Mouse (Mus musculus) CH12.LX (cell line): ENCODE measurements around the gene Iqca. TPM values are rescaled to one million over a fixed set of nuclear protein-coding genes. Genes with fewer than 3 reads are reported as not detected.
A peak's percentile ranks its signal among the peaks of the same experiment; 100 is the strongest.

Experiments
- DNase-seq: peaks from one replicate; pipeline ENCODE4 v3.0.0-alpha.2; 2013; ENCODE audit errors: extremely low read depth
- H3K27ac ChIP-seq: 2 replicates; pipeline ENCODE4 v1.5.1; 2012; ENCODE audit warnings: low read depth, mild to moderate bottlenecking, control low read depth, moderate library complexity; ENCODE audit not compliant: insufficient read depth
- H3K27me3 ChIP-seq: replicated peaks from 2 replicates; pipeline ENCODE3; 2012; ENCODE audit warnings: inconsistent platforms
- H3K36me3 ChIP-seq, 2 experiments: replicated peaks in 1 of 2; 2 replicates each; pipeline versions ENCODE3 to v1.6.1; 2012; ENCODE audit warnings: inconsistent platforms in 1 of 2, low read length in 1 of 2, mild to moderate bottlenecking in 1 of 2, mixed read lengths in 1 of 2, moderate library complexity in 1 of 2; ENCODE audit not compliant: control insufficient read depth in 1 of 2, insufficient read depth in 1 of 2
- H3K4me1 ChIP-seq, 2 experiments: 2 replicates each; pipeline ENCODE4 v1.6.1; 2012; ENCODE audit warnings: inconsistent platforms in 1 of 2, moderate library complexity in 1 of 2; ENCODE audit not compliant: insufficient read depth in 2 of 2, control insufficient read depth in 1 of 2
- H3K4me2 ChIP-seq: 2 replicates; pipeline ENCODE4 v1.6.1; 2012; ENCODE audit warnings: low read depth, mild to moderate bottlenecking, control low read depth; ENCODE audit not compliant: poor library complexity, insufficient read depth, severe bottlenecking
- H3K4me3 ChIP-seq, 3 experiments: fragments of 150-350 bp in 1 of 3; sonication (generic) in 1 of 3; replicated peaks in 1 of 3; 2 replicates each; pipeline versions ENCODE3 to v1.5.1; 2011 to 2012; ENCODE audit warnings: low read depth in 2 of 3, low read length in 2 of 3, mild to moderate bottlenecking in 2 of 3, moderate library complexity in 2 of 3, control low read depth in 1 of 3, improper control_type of control experiment in 1 of 3, inconsistent platforms in 1 of 3, mixed read lengths in 1 of 3; ENCODE audit not compliant: poor library complexity in 1 of 3
- H3K79me2 ChIP-seq: replicated peaks from 2 replicates; pipeline ENCODE4 v1.6.1; 2012; ENCODE audit warnings: mild to moderate bottlenecking, moderate library complexity; ENCODE audit not compliant: control insufficient read depth, poor library complexity, insufficient read depth, severe bottlenecking; ENCODE audit errors: extremely low read depth
- H3K9ac ChIP-seq: 2 replicates; pipeline ENCODE4 v1.6.1; 2012; ENCODE audit warnings: low read depth, mild to moderate bottlenecking, control low read depth, moderate library complexity; ENCODE audit not compliant: insufficient read depth
- H3K9me3 ChIP-seq: replicated peaks from 2 replicates; pipeline ENCODE3; 2012; ENCODE audit warnings: low read length, inconsistent platforms, mixed read lengths
- BHLHE40 ChIP-seq: IDR thresholded peaks from 2 replicates; pipeline ENCODE4 v1.6.1; 2011; ENCODE audit warnings: mild to moderate bottlenecking, low read depth, low read length, improper control_type of control experiment
- CHD2 ChIP-seq: IDR thresholded peaks from 2 replicates; pipeline ENCODE4 v1.6.1; 2011; ENCODE audit warnings: low read length, improper control_type of control experiment
- CTCF ChIP-seq, 2 experiments: IDR thresholded peaks in 1 of 2; conservative IDR thresholded peaks in 1 of 2; 2 replicates each; pipeline ENCODE4 v1.5.1; 2011 to 2012; ENCODE audit warnings: low read depth in 2 of 2, low read length in 2 of 2, improper control_type of control experiment in 1 of 2, inconsistent platforms in 1 of 2, mild to moderate bottlenecking in 1 of 2, moderate library complexity in 1 of 2
- E2F4 ChIP-seq: IDR thresholded peaks from 2 replicates; pipeline ENCODE4 v1.6.1; 2011; ENCODE audit warnings: low read depth, low read length, improper control_type of control experiment; ENCODE audit not compliant: insufficient replicate concordance
- ELF1 ChIP-seq: IDR thresholded peaks from 2 replicates; pipeline ENCODE4 v1.6.1; 2014; ENCODE audit warnings: low read depth, mild to moderate bottlenecking, inconsistent platforms, low read length, improper control_type of control experiment
- EP300 ChIP-seq: IDR thresholded peaks from 2 replicates; pipeline ENCODE4 v1.6.1; 2011; ENCODE audit warnings: low read length, improper control_type of control experiment
- ETS1 ChIP-seq: conservative IDR thresholded peaks from 2 replicates; pipeline ENCODE4 v1.6.1; 2012; ENCODE audit warnings: low read depth, mild to moderate bottlenecking, inconsistent platforms, low read length, improper control_type of control experiment, moderate library complexity
- GABPA ChIP-seq: IDR thresholded peaks from 2 replicates; pipeline ENCODE4 v1.6.1; 2012; ENCODE audit warnings: low read depth, low read length, improper control_type of control experiment, inconsistent platforms; ENCODE audit not compliant: insufficient replicate concordance
- HCFC1 ChIP-seq: IDR thresholded peaks from 2 replicates; pipeline ENCODE4 v1.6.1; 2012; ENCODE audit warnings: low read depth, mild to moderate bottlenecking, inconsistent platforms, low read length, improper control_type of control experiment
- IRF4 ChIP-seq: IDR thresholded peaks from 2 replicates; pipeline ENCODE4 v1.6.1; 2014; ENCODE audit warnings: low read depth, mild to moderate bottlenecking, inconsistent platforms, low read length, improper control_type of control experiment
- JUN ChIP-seq: IDR thresholded peaks from 2 replicates; pipeline ENCODE4 v1.6.1; 2011; ENCODE audit warnings: low read depth, mild to moderate bottlenecking, low read length, improper control_type of control experiment, moderate library complexity; ENCODE audit not compliant: insufficient read depth
- JUND ChIP-seq: conservative IDR thresholded peaks from 2 replicates; pipeline ENCODE4 v1.6.1; 2011; ENCODE audit warnings: low read depth, low read length, improper control_type of control experiment
- KAT2A ChIP-seq: IDR thresholded peaks from 2 replicates; pipeline ENCODE4 v1.6.1; 2012; ENCODE audit warnings: low read length, improper control_type of control experiment, inconsistent platforms; ENCODE audit not compliant: insufficient replicate concordance
- MAFK ChIP-seq: IDR thresholded peaks from 2 replicates; pipeline ENCODE4 v1.6.1; 2011; ENCODE audit warnings: low read length, improper control_type of control experiment; ENCODE audit not compliant: insufficient replicate concordance
- MAX ChIP-seq: IDR thresholded peaks from 2 replicates; pipeline ENCODE4 v1.6.1; 2011; ENCODE audit warnings: low read length, improper control_type of control experiment
- MAZ ChIP-seq: IDR thresholded peaks from 2 replicates; pipeline ENCODE4 v1.6.1; 2012; ENCODE audit warnings: low read depth, mild to moderate bottlenecking, inconsistent platforms, low read length, improper control_type of control experiment, moderate library complexity
- MEF2A ChIP-seq: IDR thresholded peaks from 2 replicates; pipeline ENCODE4 v1.6.1; 2014; ENCODE audit warnings: low read depth, mild to moderate bottlenecking, inconsistent platforms, low read length, improper control_type of control experiment, borderline replicate concordance
- MXI1 ChIP-seq: IDR thresholded peaks from 2 replicates; pipeline ENCODE4 v1.6.1; 2011; ENCODE audit warnings: mild to moderate bottlenecking, low read depth, low read length, improper control_type of control experiment
- MYC ChIP-seq: IDR thresholded peaks from 2 replicates; pipeline ENCODE4 v1.6.1; 2011; ENCODE audit warnings: low read depth, mild to moderate bottlenecking, improper control_type of control experiment, low read length
- NELFE ChIP-seq: IDR thresholded peaks from 2 replicates; pipeline ENCODE4 v1.6.1; 2011; ENCODE audit warnings: low read depth, low read length, improper control_type of control experiment
- NRF1 ChIP-seq: IDR thresholded peaks from 2 replicates; pipeline ENCODE4 v1.6.1; 2014; ENCODE audit warnings: low read depth, mild to moderate bottlenecking, inconsistent platforms, low read length, improper control_type of control experiment, moderate library complexity
- PAX5 ChIP-seq: IDR thresholded peaks from 2 replicates; pipeline ENCODE4 v1.6.1; 2012; ENCODE audit warnings: low read length, inconsistent platforms, mixed read lengths
- POLR2A ChIP-seq: IDR thresholded peaks from 2 replicates; pipeline ENCODE4 v1.6.1; 2011; ENCODE audit warnings: low read depth, mild to moderate bottlenecking, improper control_type of control experiment, low read length
- POLR2AphosphoS2 ChIP-seq: IDR thresholded peaks from 2 replicates; pipeline ENCODE4 v1.6.1; 2011; ENCODE audit warnings: low read depth, low read length, improper control_type of control experiment
- RAD21 ChIP-seq: IDR thresholded peaks from 2 replicates; pipeline ENCODE4 v1.6.1; 2011; ENCODE audit warnings: low read depth, mild to moderate bottlenecking, low read length, improper control_type of control experiment, moderate library complexity
- SIN3A ChIP-seq: IDR thresholded peaks from 2 replicates; pipeline ENCODE4 v1.6.1; 2012; ENCODE audit warnings: low read length, improper control_type of control experiment, inconsistent platforms
- SMC3 ChIP-seq: IDR thresholded peaks from 2 replicates; pipeline ENCODE4 v1.6.1; 2011; ENCODE audit warnings: low read depth, low read length, improper control_type of control experiment
- TBP ChIP-seq: conservative IDR thresholded peaks from 2 replicates; pipeline ENCODE4 v1.6.1; 2011; ENCODE audit warnings: low read depth, low read length, improper control_type of control experiment
- TCF12 ChIP-seq: IDR thresholded peaks from 2 replicates; pipeline ENCODE4 v1.6.1; 2014; ENCODE audit warnings: low read depth, mild to moderate bottlenecking, inconsistent platforms, low read length, improper control_type of control experiment
- UBTF ChIP-seq: IDR thresholded peaks from 2 replicates; pipeline ENCODE4 v1.6.1; 2012; ENCODE audit warnings: low read depth, mild to moderate bottlenecking, inconsistent platforms, low read length, improper control_type of control experiment, moderate library complexity
- USF1 ChIP-seq: IDR thresholded peaks from 2 replicates; pipeline ENCODE4 v1.6.1; 2014; ENCODE audit warnings: low read depth, mild to moderate bottlenecking, inconsistent platforms, low read length, improper control_type of control experiment
- USF2 ChIP-seq: conservative IDR thresholded peaks from 2 replicates; pipeline ENCODE4 v1.6.1; 2011; ENCODE audit warnings: low read depth, low read length, improper control_type of control experiment
- ZC3H11A ChIP-seq: IDR thresholded peaks from 2 replicates; pipeline ENCODE4 v1.6.1; 2012; ENCODE audit warnings: low read depth, mild to moderate bottlenecking, inconsistent platforms, low read length, improper control_type of control experiment
- ZKSCAN1 ChIP-seq: IDR thresholded peaks from 2 replicates; pipeline ENCODE4 v1.6.1; 2012; ENCODE audit warnings: low read depth, inconsistent platforms, low read length, improper control_type of control experiment, borderline replicate concordance
- ZMIZ1 ChIP-seq: IDR thresholded peaks from 2 replicates; pipeline ENCODE4 v1.6.1; 2012; ENCODE audit warnings: low read depth, mild to moderate bottlenecking, inconsistent platforms, low read length, improper control_type of control experiment
- ZNF384 ChIP-seq: IDR thresholded peaks from 2 replicates; pipeline ENCODE4 v1.6.1; 2012; ENCODE audit warnings: low read depth, low read length, improper control_type of control experiment, inconsistent platforms
- dilution Hi-C: fragments of 300-500 bp; cut with MboI; formaldehyde crosslinking; loops from 2 replicates; pipeline ENCODE4 v1.14.3; 2020; ENCODE audit warnings: low sequenced_read_pairs; ENCODE audit not compliant: extremely low pct_unique_long_range_greater_than_20kb, extremely low pct_ligation_motif_present
- in situ Hi-C: fragments of 300-500 bp; cut with MboI; formaldehyde crosslinking; loops from 3 replicates; pipeline ENCODE4 v1.14.3; 2019; ENCODE audit warnings: low sequenced_read_pairs, low pct_ligation_motif_present, low pct_unique_long_range_greater_than_20kb, mixed read lengths
- polyA plus RNA-seq: library from polyadenylated mRNA; unstranded; fragments of >175 nt; gene quantifications from 2 replicates; pipeline ENCODE4 v1.2.1, GENCODE M21; 2012; ENCODE audit warnings: low read depth; ENCODE audit not compliant: insufficient read length
- total RNA-seq, 2 experiments: library from RNA; depleted of rRNA; stranded (reverse); fragments of 300-350 nt in 1 of 2; fragments of >200 nt in 1 of 2; gene quantifications; 2 replicates each; pipeline ENCODE4 v1.2.3; 2012 to 2014

Iqca gene
- total and polyA plus RNA-seq, 3 experiments = 0.19 TPM; not detected in 2

DNA sequence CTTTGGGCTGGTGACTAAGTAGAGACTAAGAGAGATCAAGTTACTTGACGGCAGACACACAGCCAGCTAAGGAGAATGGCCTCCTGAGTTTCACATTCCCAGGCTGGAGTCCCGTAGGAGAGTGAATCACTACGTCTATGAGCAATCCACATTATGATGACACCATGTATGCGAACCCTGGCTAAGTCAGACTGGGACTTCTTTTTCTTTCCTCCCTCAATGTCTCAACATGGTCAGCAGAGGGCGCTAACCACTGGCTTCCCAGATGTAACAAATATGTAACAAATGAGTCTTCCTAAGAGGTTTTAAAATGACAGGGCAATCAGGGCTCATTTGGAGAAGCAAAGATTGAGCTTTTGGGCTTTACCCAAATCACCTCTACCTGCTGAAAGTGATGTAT, 101.9 kb downstream of the Iqca start:
- Histone ChIP-seq H3K4me2 (no peak overlapping the region), H3K9me3 (no peaks in the 10 kb centered on the region), H3K79me2 (no peaks in the 10 kb centered on the region), H3K4me1 (no peaks in the 10 kb centered on the region), H3K36me3 (no peaks in the 10 kb centered on the region), H3K27ac (no peak overlapping the region), H3K27me3 (peaks cover 34% of the 10 kb centered on the region), H3K9ac (no peak overlapping the region), H3K4me3 (no peak overlapping the region)
- in situ Hi-C loops = no loop called here
- no peak for TF ChIP-seq ZKSCAN1
- TF ChIP-seq MAFK = no peak
- TF ChIP-seq JUND = no peak
- no peak for TF ChIP-seq HCFC1
- no peak for TF ChIP-seq POLR2AphosphoS2
- no peak for TF ChIP-seq NELFE
- no peak for TF ChIP-seq TCF12
- TF ChIP-seq RAD21 = peak; percentile 78
- TF ChIP-seq MYC = no peak
- no peak for TF ChIP-seq ZNF384
- no peak for TF ChIP-seq KAT2A
- no peak for TF ChIP-seq E2F4
- TF ChIP-seq TBP = no peak
- TF ChIP-seq CHD2 = no peak
- no peak for TF ChIP-seq ETS1
- TF ChIP-seq MAX = no peak
- no peak for TF ChIP-seq NRF1
- TF ChIP-seq ZMIZ1 = no peak
- TF ChIP-seq PAX5 = no peak
- no peak for TF ChIP-seq MAZ
- peak; percentile 79 for TF ChIP-seq SMC3
- TF ChIP-seq ZC3H11A = peak; percentile 59; the same call in 1 of the 2 replicates
- no peak for TF ChIP-seq MXI1
- no peak for TF ChIP-seq GABPA
- TF ChIP-seq USF2 = no peak
- TF ChIP-seq JUN = no peak
- TF ChIP-seq ELF1 = no peak
- no peak for TF ChIP-seq MEF2A
- peak; percentile 82 to 84 for TF ChIP-seq CTCF (conservative IDR thresholded peaks at IDR 0.05 in 1 of 2, IDR thresholded peaks at IDR 0.05 in 1 of 2; ENCODE audit: low read depth in 2 of 2, low read length in 2 of 2)
- no peak for TF ChIP-seq POLR2A
- no peak for TF ChIP-seq EP300
- no peak for TF ChIP-seq UBTF
- TF ChIP-seq BHLHE40 = no peak
- TF ChIP-seq USF1 = no peak
- TF ChIP-seq IRF4 = no peak
- TF ChIP-seq SIN3A = no peak
- dilution Hi-C loops = no loop called here
- DNase-seq = peak; percentile 82
